Mouse (Mus musculus) neural tube, embryonic 14.5 days (tissue): ENCODE results near the gene Tk1. TPM values are rescaled to one million over a fixed set of nuclear protein-coding genes. Genes with fewer than 3 reads are reported as not detected.
A peak's percentile ranks its signal among the peaks of the same experiment; 100 is the strongest.

Experiments used
- ATAC-seq: fragments of 200-750 bp; cut with Nextera tagmentation; 2 replicates; pipeline ENCODE4 v1.8.0; 2017; ENCODE audit warnings: low read depth, mild to moderate bottlenecking, moderate TSS enrichment, moderate library complexity
- H3K27ac ChIP-seq: fragments of 300-500 bp; sonication (generic); 2 replicates; pipeline ENCODE4 v1.5.1; 2014; ENCODE audit warnings: low read depth, mild to moderate bottlenecking, control low read depth, low read length, moderate library complexity, mixed read lengths
- H3K27me3 ChIP-seq: fragments of 300-500 bp; sonication (generic); 2 replicates; pipeline ENCODE4 v1.6.1; 2014; ENCODE audit warnings: low read length; ENCODE audit not compliant: control insufficient read depth, insufficient read depth
- H3K36me3 ChIP-seq: fragments of 300-500 bp; sonication (generic); 2 replicates; pipeline ENCODE4 v1.6.1; 2014; ENCODE audit warnings: low read length, mixed read lengths; ENCODE audit not compliant: control insufficient read depth, insufficient read depth
- H3K4me1 ChIP-seq: fragments of 300-500 bp; sonication (generic); 2 replicates; pipeline ENCODE4 v1.6.1; 2014; ENCODE audit warnings: low read length; ENCODE audit not compliant: control insufficient read depth, insufficient read depth
- H3K4me2 ChIP-seq: fragments of 300-500 bp; sonication (generic); 2 replicates; pipeline ENCODE4 v1.6.1; 2014; ENCODE audit warnings: mild to moderate bottlenecking, low read depth, low read length, control low read depth
- H3K4me3 ChIP-seq: fragments of 300-500 bp; sonication (generic); 2 replicates; pipeline ENCODE4 v1.5.1; 2014; ENCODE audit warnings: low read depth, low read length, control low read depth, mixed read lengths
- H3K9ac ChIP-seq: fragments of 300-500 bp; sonication (generic); replicated peaks from 2 replicates; pipeline ENCODE4 v1.6.1; 2014; ENCODE audit warnings: low read depth, mild to moderate bottlenecking, control low read depth, low read length, mixed read lengths
- H3K9me3 ChIP-seq: fragments of 300-500 bp; sonication (generic); 2 replicates; pipeline ENCODE4 v1.6.1; 2016; ENCODE audit warnings: low read length; ENCODE audit not compliant: control insufficient read depth
- WGBS: fragments of 180-500 bp; shearing (Covaris S2); extraction: QIAGEN DNeasy Blood & Tissue Kit; methylation state at CpG from one replicate; pipeline ENCODE4 v1.1.7; 2014; 5-methylcytosine and 5-hydroxymethylcytosine counted together
- polyA plus RNA-seq: library from polyadenylated mRNA; unstranded; fragments of >200 nt; fragmentation: Nextera tagmentation; extraction: Ambion mirVana; gene quantifications from 2 replicates; pipeline ENCODE4 v1.2.1, GENCODE M21; 2014

Tk1 gene
- 6.8 and 12.0 TPM in 2 replicates for polyA plus RNA-seq

- no peaks in the 10 kb centered on the region for H3K9me3 ChIP-seq
- ATAC-seq = peak; percentile 36; the same call in 1 of the 2 replicates
- peak within 1 kb of the TSS; percentile 67 for H3K4me2 ChIP-seq
- peak within 1 kb of the TSS; percentile 54 for H3K9ac ChIP-seq
- H3K4me3 ChIP-seq = peak within 1 kb of the TSS; percentile 31
- H3K4me1 ChIP-seq = peaks cover 21% of the 10 kb centered on the region
- no peak within 1 kb of the TSS for H3K27ac ChIP-seq
- WGBS = 0% methylated on average over 34 of the region's 34 CpGs
- no peaks in the 10 kb centered on the region for H3K27me3 ChIP-seq
- H3K36me3 ChIP-seq = no peaks in the 10 kb centered on the region
These were observed at the start of gene Tk1, which contains the start of gene Afmid for GRCm38 (mm10) chr11:117825333-117826101. TSS of gene Tk1 (minus strand) at chr11:117826092. TSS of gene Afmid (plus strand) at chr11:117825924.

- 17% methylated on average over 6 of the region's 6 CpGs for WGBS
These were observed 49.8 kb upstream of the Tk1 start for GRCm38 (mm10) chr11:117875681-117876080.

GRCm38 (mm10) chr11:117874419-117874818 is 48.5 kb upstream of the Tk1 start:
- Histone ChIP-seq H3K4me1 (peaks cover 13% of the 10 kb centered on the region), H3K4me3 (no peak overlapping the region), H3K27ac (no peak overlapping the region), H3K4me2 (no peak overlapping the region), H3K9me3 (no peaks in the 10 kb centered on the region), H3K27me3 (no peaks in the 10 kb centered on the region), H3K9ac (no peak overlapping the region), H3K36me3 (no peaks in the 10 kb centered on the region)
- no peak for ATAC-seq
- WGBS = 61% methylated on average over 4 of the region's 4 CpGs

More at GRCm38 (mm10) chr11:117875681-117876080, 49.8 kb upstream of the Tk1 start:
- Histone ChIP-seq H3K4me2 (no peak overlapping the region), H3K36me3 (no peaks in the 10 kb centered on the region), H3K27ac (no peak overlapping the region), H3K9me3 (no peaks in the 10 kb centered on the region), H3K27me3 (no peaks in the 10 kb centered on the region), H3K4me1 (peaks cover 13% of the 10 kb centered on the region), H3K9ac (no peak overlapping the region), H3K4me3 (no peak overlapping the region)
- ATAC-seq = no peak

- H3K9me3 ChIP-seq = no peaks in the 10 kb centered on the region
- peak within 1 kb of the TSS; percentile 74 for H3K9ac ChIP-seq
- no peaks in the 10 kb centered on the region for H3K27me3 ChIP-seq
- no peak within 1 kb of the TSS for H3K27ac ChIP-seq
- peak within 1 kb of the TSS; percentile 93 for H3K4me2 ChIP-seq
- H3K4me3 ChIP-seq = peak within 1 kb of the TSS; percentile 66
- peak; percentile 70 for ATAC-seq
- H3K36me3 ChIP-seq = no peaks in the 10 kb centered on the region
- WGBS = 1% methylated on average over 49 of the region's 51 CpGs
- peaks cover 3% of the 10 kb centered on the region; the same call in 1 of the 2 replicates for H3K4me1 ChIP-seq
These were observed 47.1 kb upstream of the Tk1 start, which contains the start of gene Tha1 for GRCm38 (mm10) chr11:117872861-117873608. TSS of gene Tha1 (minus strand) at chr11:117873481.

- H3K9ac ChIP-seq = no peak overlapping the region
- WGBS = 59% methylated on average over 12 of the region's 12 CpGs
- no peaks in the 10 kb centered on the region for H3K36me3 ChIP-seq
- 0 out of 2 replicates have a peak, but pooled peaks cover 2% of the 10 kb centered on the region for H3K4me1 ChIP-seq
- peak overlapping the region; percentile 93; the same call in 1 of the 2 replicates for H3K4me2 ChIP-seq
- no peak overlapping the region for H3K27ac ChIP-seq
- no peak overlapping the region for H3K4me3 ChIP-seq
- no peaks in the 10 kb centered on the region for H3K9me3 ChIP-seq
- ATAC-seq = no peak
- no peaks in the 10 kb centered on the region for H3K27me3 ChIP-seq
These were observed 46.2 kb upstream of the Tk1 start for GRCm38 (mm10) chr11:117871911-117872584.

GRCm38 (mm10) chr11:117871376-117871775 is 45.5 kb upstream of the Tk1 start:
- no peak for ATAC-seq
- H3K9me3 ChIP-seq = no peaks in the 10 kb centered on the region
- no peak overlapping the region for H3K4me2 ChIP-seq
- no peak overlapping the region for H3K9ac ChIP-seq
- WGBS = 74% methylated on average over 5 of the region's 5 CpGs
- H3K27ac ChIP-seq = no peak overlapping the region
- no peaks in the 10 kb centered on the region for H3K36me3 ChIP-seq
- H3K27me3 ChIP-seq = no peaks in the 10 kb centered on the region
- no peak overlapping the region for H3K4me3 ChIP-seq
- H3K4me1 ChIP-seq = peaks cover 4% of the 10 kb centered on the region; the same call in 1 of the 2 replicates

- H3K27ac ChIP-seq = no peak overlapping the region
- 39% methylated on average over 12 of the region's 12 CpGs for WGBS
- no peaks in the 10 kb centered on the region for H3K36me3 ChIP-seq
- H3K4me1 ChIP-seq = peaks cover 9% of the 10 kb centered on the region; the same call in 1 of the 2 replicates
- no peaks in the 10 kb centered on the region for H3K27me3 ChIP-seq
- H3K9me3 ChIP-seq = no peaks in the 10 kb centered on the region
- H3K4me3 ChIP-seq = no peak overlapping the region
- no peak for ATAC-seq
- H3K9ac ChIP-seq = 0 out of 2 replicates have a peak overlapping the region, but pooled peaks have one; percentile 34
- no peak overlapping the region for H3K4me2 ChIP-seq
These were observed 44.9 kb upstream of the Tk1 start for GRCm38 (mm10) chr11:117870688-117871365.

- H3K36me3 ChIP-seq = no peaks in the 10 kb centered on the region
- 0 out of 2 replicates have a peak overlapping the region, but pooled peaks have one; percentile 5 for H3K27ac ChIP-seq
- H3K4me1 ChIP-seq = peaks cover 8% of the 10 kb centered on the region; the same call in 1 of the 2 replicates
- H3K4me3 ChIP-seq = no peak overlapping the region
- H3K9ac ChIP-seq = 0 out of 2 replicates have a peak overlapping the region, but pooled peaks have one; percentile 25
- 13% methylated on average over 6 of the region's 6 CpGs for WGBS
- ATAC-seq = 0 out of 2 replicates have a peak, but pooled peaks have one; percentile 44
- no peak overlapping the region for H3K4me2 ChIP-seq
- H3K9me3 ChIP-seq = no peaks in the 10 kb centered on the region
- H3K27me3 ChIP-seq = 0 out of 2 replicates have a peak, but pooled peaks cover 3% of the 10 kb centered on the region
These were observed 40.1 kb upstream of the Tk1 start for GRCm38 (mm10) chr11:117865988-117866387.
